Mouse (Mus musculus): ENCODE measurements at regions not wholly inside any gene's neighbourhood (a gene's known extent, or its start where the extent isn't known, plus 50 kb on each side); places are given as distances from the start of the nearest gene placed in this dataset.

DNA sequence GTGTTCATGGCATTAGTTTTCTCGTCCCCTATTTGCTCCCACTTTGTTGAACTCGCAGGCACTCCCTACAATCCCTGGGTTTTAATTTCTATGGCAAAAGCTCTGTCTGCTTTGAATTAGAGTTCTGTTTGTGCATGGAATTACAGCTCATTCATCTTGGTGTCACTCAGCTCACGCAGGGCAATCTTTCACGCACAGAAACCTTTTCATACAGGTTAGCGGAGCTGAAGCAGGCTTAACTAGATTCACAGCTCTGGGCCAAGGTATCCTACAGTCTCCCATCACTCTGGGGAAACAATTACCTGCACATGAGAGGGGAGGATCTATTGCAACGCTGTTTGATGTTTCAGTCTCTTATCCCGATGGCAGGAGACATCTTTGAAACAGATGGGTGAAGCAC, 95.3 kb upstream of the Kbtbd8 start:
- no peak for TF ChIP-seq CTCF (IDR thresholded peaks at IDR 0.05)
- no peak for TF ChIP-seq EP300 (IDR thresholded peaks at IDR 0.05)
